Mouse (Mus musculus) liver, embryonic 16.5 days (tissue): Measurements from ENCODE around the gene Kctd3. TPM values are rescaled to one million over a fixed set of nuclear protein-coding genes. Genes with fewer than 3 reads are reported as not detected.
"Not testable (repeated sequence)": the region's sequence is repeated elsewhere in the genome, so short reads cannot be mapped to it uniquely, and the experiment has no call there.

ENCODE experiments used
- ATAC-seq: fragments of 200-750 bp; cut with Nextera tagmentation; 2 replicates; pipeline ENCODE4 v1.8.0; 2017; ENCODE audit warnings: low read depth, mild to moderate bottlenecking, moderate number of reproducible peaks, moderate library complexity
- H3K27ac ChIP-seq: fragments of 300-500 bp; sonication (generic); 2 replicates; pipeline ENCODE4 v1.5.1; 2014; ENCODE audit warnings: mild to moderate bottlenecking, low read length
- H3K27me3 ChIP-seq: fragments of 300-500 bp; sonication (generic); 2 replicates; pipeline ENCODE4 v1.6.1; 2014; ENCODE audit warnings: low read depth, low read length, mixed read lengths; ENCODE audit not compliant: control insufficient read depth, insufficient read depth
- H3K36me3 ChIP-seq: fragments of 300-500 bp; sonication (generic); 2 replicates; pipeline ENCODE4 v1.6.1; 2014; ENCODE audit warnings: mild to moderate bottlenecking; ENCODE audit not compliant: control insufficient read depth, insufficient read depth
- H3K4me1 ChIP-seq: fragments of 300-500 bp; sonication (generic); 2 replicates; pipeline ENCODE4 v1.6.1; 2014; ENCODE audit warnings: low read depth, low read length, mixed read lengths; ENCODE audit not compliant: control insufficient read depth
- H3K4me2 ChIP-seq: fragments of 300-500 bp; sonication (generic); 2 replicates; pipeline ENCODE4 v1.6.1; 2014; ENCODE audit warnings: low read depth, low read length, mixed read lengths
- H3K4me3 ChIP-seq: fragments of 300-500 bp; sonication (generic); 2 replicates; pipeline ENCODE4 v1.5.1; 2014; ENCODE audit warnings: low read depth, mild to moderate bottlenecking, low read length
- H3K9ac ChIP-seq: fragments of 300-500 bp; sonication (generic); 2 replicates; pipeline ENCODE4 v1.6.1; 2014; ENCODE audit warnings: low read depth, low read length
- H3K9me3 ChIP-seq: fragments of 300-500 bp; sonication (generic); replicated peaks from 2 replicates; pipeline ENCODE4 v1.6.1; 2016; ENCODE audit warnings: low read length; ENCODE audit not compliant: control insufficient read depth
- WGBS: fragments of 180-500 bp; shearing (Covaris S2); extraction: QIAGEN DNeasy Blood & Tissue Kit; methylation state at CpG from one replicate; pipeline ENCODE4 v1.1.7; 2014; ENCODE audit not compliant: insufficient replicate concordance; 5-methylcytosine and 5-hydroxymethylcytosine counted together
- polyA plus RNA-seq: library from polyadenylated mRNA; unstranded; fragments of >200 nt; fragmentation: Nextera tagmentation; extraction: Ambion mirVana; gene quantifications from 2 replicates; pipeline ENCODE4 v1.2.1, GENCODE M21; 2015

Gene Kctd3
- polyA plus RNA-seq, 1 experiment from 2014 or later = 9.3 TPM

DNA sequence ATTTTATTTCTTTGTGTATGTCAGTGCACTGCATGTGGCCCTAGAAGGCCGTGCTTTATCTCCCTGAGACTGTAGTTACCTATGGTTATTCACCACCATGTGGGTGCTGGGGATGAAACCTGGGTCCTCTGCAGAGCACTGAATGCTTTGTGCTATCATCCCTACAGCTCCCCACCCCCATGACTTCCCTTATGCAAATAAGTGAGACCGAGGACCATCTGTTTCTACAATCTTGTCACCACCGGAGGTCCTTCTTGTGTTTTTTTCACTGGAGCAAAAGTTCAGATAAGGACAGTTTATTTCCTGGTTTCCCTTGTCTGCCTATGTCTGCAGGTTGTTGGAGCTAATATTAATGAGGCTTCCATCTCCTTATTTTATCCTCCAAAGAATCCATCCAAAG is 39.2 kb upstream of the Kctd3 start:
- H3K9ac ChIP-seq = no peak overlapping the region
- H3K36me3 ChIP-seq = no peaks in the 10 kb centered on the region
- no peak overlapping the region for H3K4me2 ChIP-seq
- no peaks in the 10 kb centered on the region for H3K4me1 ChIP-seq
- no peak for ATAC-seq
- H3K4me3 ChIP-seq = no peak overlapping the region
- 37% methylated on average over 3 of the region's 3 CpGs for WGBS
- no peak overlapping the region for H3K27ac ChIP-seq
- H3K9me3 ChIP-seq = no peaks in the 10 kb centered on the region
- H3K27me3 ChIP-seq = no peaks in the 10 kb centered on the region

DNA sequence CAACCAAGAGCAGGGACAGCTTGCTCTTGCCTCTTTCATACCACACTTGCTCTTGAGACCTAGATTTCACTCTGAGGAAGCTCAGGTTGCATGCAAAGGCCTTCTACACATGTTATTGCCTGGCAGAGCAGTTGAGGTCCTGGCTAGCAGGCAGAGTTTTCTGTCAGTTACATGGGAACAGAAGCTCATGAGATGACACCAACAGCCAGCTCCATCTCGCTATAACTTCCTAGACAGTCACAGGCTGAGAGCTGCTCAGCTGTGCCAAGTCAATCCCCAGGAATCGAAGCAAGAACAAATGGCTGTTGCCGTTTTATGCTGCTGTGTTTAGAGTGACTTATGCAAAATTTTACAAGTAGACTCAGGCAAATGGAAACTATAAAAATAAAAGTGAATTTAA is 38.7 kb upstream of the Kctd3 start:
- no peak overlapping the region for H3K4me2 ChIP-seq
- H3K9me3 ChIP-seq = no peaks in the 10 kb centered on the region
- H3K27me3 ChIP-seq = no peaks in the 10 kb centered on the region
- no peak overlapping the region for H3K4me3 ChIP-seq
- H3K4me1 ChIP-seq = no peaks in the 10 kb centered on the region
- H3K9ac ChIP-seq = no peak overlapping the region
- ATAC-seq = no peak
- 62% methylated on average over 3 of the region's 3 CpGs for WGBS
- no peaks in the 10 kb centered on the region for H3K36me3 ChIP-seq
- H3K27ac ChIP-seq = no peak overlapping the region

DNA sequence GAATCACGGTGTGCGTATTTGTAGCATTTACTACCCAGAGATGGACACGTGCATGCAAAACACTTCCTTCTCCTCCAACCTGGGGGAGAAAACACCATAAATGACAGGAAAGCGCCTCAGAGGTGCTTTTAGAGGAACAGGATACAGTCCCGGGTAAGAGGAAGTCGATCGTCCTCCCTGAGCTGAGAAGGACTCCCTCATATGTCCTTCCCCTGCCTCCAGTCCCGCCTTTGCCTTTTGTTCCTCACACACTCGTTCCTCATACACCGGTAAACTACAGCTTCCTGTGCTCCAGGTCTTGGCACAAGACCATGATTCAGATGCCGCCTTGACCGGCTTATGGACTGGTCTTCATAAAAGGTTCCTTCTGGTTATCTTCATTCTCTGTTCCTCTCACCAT is 33.6 kb upstream of the Kctd3 start:
- Histone ChIP-seq H3K36me3 (no peaks in the 10 kb centered on the region), H3K27ac (no peak overlapping the region), H3K4me3 (no peak overlapping the region), H3K9me3 (no peaks in the 10 kb centered on the region), H3K4me1 (no peaks in the 10 kb centered on the region), H3K9ac (no peak overlapping the region), H3K4me2 (no peak overlapping the region), H3K27me3 (no peaks in the 10 kb centered on the region)
- 25% methylated on average over 12 of the region's 12 CpGs for WGBS
- ATAC-seq = no peak

DNA sequence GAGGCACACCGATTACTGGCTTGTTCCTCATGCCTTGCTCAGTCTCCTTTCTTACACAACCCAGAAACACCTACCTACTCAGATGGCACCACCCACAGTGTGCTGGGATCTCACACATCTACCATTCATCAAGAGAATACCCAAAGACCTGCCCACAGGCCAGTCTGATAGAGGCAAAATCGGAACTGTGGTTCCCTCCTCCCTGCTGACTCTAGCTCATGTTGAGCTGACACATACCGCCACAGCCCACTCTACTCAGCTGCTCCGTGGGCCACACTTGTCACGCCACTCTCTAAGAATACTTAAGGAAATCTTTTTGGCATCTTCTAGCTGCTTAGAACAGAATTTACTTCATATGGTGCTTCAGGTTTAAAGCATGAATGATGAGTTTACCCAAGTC is 31.7 kb upstream of the Kctd3 start:
- 65% methylated on average over 5 of the region's 5 CpGs for WGBS
- ATAC-seq = no peak

DNA sequence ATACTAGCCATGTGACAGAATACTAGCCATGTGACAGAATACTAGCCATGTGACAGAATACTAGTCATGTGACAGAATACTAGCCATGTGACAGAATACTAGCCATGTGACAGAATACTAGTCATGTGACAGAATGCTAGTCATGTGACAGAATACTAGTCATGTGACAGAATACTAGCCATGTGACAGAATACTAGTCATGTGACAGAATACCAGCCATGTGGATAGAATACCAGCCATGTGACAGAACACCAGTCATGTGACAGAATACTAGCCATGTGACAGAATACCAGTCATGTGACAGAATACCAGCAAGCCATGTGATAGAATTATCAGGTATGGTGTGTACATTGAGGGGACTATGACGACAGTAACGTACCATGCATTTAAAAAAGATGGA is 25.2 kb upstream of the Kctd3 start:
- not testable (repeated sequence) for H3K9ac ChIP-seq, H3K27me3 ChIP-seq, H3K9me3 ChIP-seq, ATAC-seq, H3K4me1 ChIP-seq, H3K36me3 ChIP-seq, H3K4me2 ChIP-seq, H3K4me3 ChIP-seq, H3K27ac ChIP-seq
- 56% methylated on average over 2 of the region's 2 CpGs for WGBS

More for the DNA sequence above, 31.7 kb upstream of the Kctd3 start:
- Histone ChIP-seq H3K27ac (no peak overlapping the region), H3K36me3 (no peaks in the 10 kb centered on the region), H3K4me2 (no peak overlapping the region), H3K4me3 (no peak overlapping the region), H3K9ac (no peak overlapping the region), H3K27me3 (no peaks in the 10 kb centered on the region), H3K9me3 (no peaks in the 10 kb centered on the region), H3K4me1 (no peaks in the 10 kb centered on the region)

DNA sequence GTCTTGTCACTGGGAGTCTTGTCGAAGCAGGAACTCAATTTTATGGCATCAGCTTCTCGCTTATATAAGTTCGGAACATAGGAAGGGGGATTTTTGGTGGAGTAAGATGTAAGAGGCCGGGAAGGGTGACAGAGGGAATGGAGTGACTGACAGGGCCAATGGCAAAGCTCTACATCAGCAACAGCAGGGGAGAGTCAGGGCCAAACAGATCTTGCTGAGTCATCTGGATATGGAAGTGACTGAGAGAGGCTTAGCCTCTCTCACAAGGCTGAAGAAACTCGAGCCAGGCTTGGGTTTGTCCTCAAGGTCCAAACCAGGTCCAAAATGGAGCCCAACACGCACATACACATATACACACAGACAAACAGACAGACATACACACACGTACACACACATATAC is 23.3 kb upstream of the Kctd3 start:
- 59% methylated on average over 7 of the region's 7 CpGs for WGBS
- ATAC-seq = no peak

DNA sequence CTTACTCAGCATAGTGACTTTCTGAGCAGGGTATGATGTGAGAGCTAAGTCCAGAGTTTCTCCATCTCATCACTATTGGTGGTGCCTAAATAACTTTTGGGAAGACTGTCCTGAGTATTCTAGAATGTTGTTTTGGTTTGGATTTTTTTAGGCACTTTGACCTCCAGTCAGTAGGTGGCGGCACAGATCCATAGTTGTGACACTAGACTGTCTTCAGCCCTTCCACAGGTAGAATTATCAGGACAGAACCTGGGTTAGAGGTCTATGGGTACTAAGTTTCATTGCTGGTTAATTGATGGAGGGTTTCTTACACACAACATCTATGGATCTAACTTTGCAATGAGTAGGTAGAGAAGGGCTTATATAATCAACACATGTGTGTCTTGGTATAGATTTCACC is 20.6 kb upstream of the Kctd3 start:
- Histone ChIP-seq H3K4me3 (no peak overlapping the region), H3K27me3 (no peaks in the 10 kb centered on the region), H3K4me1 (no peaks in the 10 kb centered on the region), H3K36me3 (no peaks in the 10 kb centered on the region), H3K9ac (no peak overlapping the region), H3K9me3 (no peaks in the 10 kb centered on the region), H3K27ac (no peak overlapping the region), H3K4me2 (no peak overlapping the region)
- WGBS = 54% methylated on average over 1 of the region's 1 CpGs
- no peak for ATAC-seq

More for the DNA sequence above, 23.3 kb upstream of the Kctd3 start:
- Histone ChIP-seq H3K4me2 (no peak overlapping the region), H3K9ac (no peak overlapping the region), H3K9me3 (no peaks in the 10 kb centered on the region), H3K27me3 (no peaks in the 10 kb centered on the region), H3K4me1 (no peaks in the 10 kb centered on the region), H3K36me3 (no peaks in the 10 kb centered on the region), H3K27ac (no peak overlapping the region), H3K4me3 (no peak overlapping the region)

DNA sequence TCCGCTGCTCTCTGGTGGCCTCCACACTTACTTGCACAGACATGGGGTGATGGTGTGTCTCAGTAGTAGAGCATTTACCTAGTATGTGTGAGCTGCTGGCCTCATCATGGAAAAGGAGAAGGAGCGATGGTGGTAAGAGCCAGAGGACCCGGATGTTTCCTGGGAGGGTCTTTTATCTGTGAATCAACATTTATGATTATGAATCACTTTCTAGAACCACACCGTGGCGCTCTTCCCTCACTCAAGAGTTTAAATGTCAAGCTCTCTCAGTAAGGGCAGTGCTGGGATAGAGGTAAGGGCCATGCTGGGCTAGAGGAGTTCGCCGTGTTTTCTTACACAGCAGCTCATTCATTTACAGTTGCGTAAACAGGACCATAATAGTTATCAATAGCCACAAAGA is 19.2 kb upstream of the Kctd3 start:
- H3K27me3 ChIP-seq = no peaks in the 10 kb centered on the region
- WGBS = 51% methylated on average over 8 of the region's 8 CpGs
- no peak overlapping the region for H3K9ac ChIP-seq
- no peak for ATAC-seq
- H3K4me1 ChIP-seq = no peaks in the 10 kb centered on the region
- H3K27ac ChIP-seq = no peak overlapping the region
- H3K9me3 ChIP-seq = no peaks in the 10 kb centered on the region
- H3K4me2 ChIP-seq = no peak overlapping the region
- H3K4me3 ChIP-seq = no peak overlapping the region
- H3K36me3 ChIP-seq = no peaks in the 10 kb centered on the region

DNA sequence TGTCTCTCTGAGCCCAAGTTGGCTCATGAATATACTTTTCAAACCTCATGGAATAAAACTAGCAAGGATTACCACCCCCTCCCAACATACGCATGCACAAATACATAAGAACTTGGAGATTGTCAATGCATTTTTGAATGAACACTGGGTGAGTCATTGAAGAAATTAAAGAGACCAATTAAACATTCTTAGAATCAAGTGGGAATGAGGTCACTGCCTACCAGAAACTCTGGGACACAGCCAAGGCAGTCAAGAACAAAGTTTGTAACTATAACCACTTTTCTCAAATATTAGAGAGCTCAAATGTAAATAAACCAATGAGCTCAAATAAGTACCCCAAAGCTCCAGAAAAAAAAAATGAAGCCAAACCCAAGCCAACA is 16.1 kb upstream of the Kctd3 start:
- no peak overlapping the region for H3K9ac ChIP-seq
- H3K4me1 ChIP-seq = no peaks in the 10 kb centered on the region
- WGBS = 81% methylated on average over 1 of the region's 1 CpGs
- no peak for ATAC-seq
- no peak overlapping the region for H3K4me3 ChIP-seq
- H3K9me3 ChIP-seq = no peaks in the 10 kb centered on the region
- H3K27me3 ChIP-seq = no peaks in the 10 kb centered on the region
- no peak overlapping the region for H3K4me2 ChIP-seq
- H3K27ac ChIP-seq = no peak overlapping the region
- H3K36me3 ChIP-seq = no peaks in the 10 kb centered on the region
